Mouse (Mus musculus): ENCODE measurements around the gene Ppp6r2. TPM values are rescaled to one million over a fixed set of nuclear protein-coding genes. Genes with fewer than 3 reads are reported as not detected.

Gene Ppp6r2
- polyA plus RNA-seq, 1 experiment from 2014 or later, result 22.7 TPM

DNA sequence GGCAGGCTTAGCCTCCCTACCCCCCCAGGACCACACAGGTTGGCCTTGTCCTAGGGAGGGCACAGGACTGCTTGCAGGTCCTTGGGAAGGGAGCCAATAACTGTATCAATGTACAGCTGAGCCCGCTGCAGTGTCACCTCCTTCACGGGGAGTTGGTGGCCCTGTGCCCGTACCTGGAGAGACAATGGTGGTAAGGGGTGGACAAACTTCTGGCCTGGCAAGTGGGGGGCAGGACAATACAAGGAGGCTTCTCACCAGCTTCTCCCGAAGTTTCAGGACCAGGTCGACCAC is 26.5 kb upstream of the Ppp6r2 start:
- Histone ChIP-seq H3K27me3 (ENCODE audit: control insufficient read depth, insufficient read depth, low read length) (no peaks in the 10 kb centered on the region), H3K4me1 (ENCODE audit: control insufficient read depth, insufficient read depth, low read length) (peaks cover 16% of the 10 kb centered on the region; the same call in 1 of the 2 replicates), H3K27ac (replicated peaks; ENCODE audit: low read depth, low read length) (no peak overlapping the region), H3K9me3 (ENCODE audit: control insufficient read depth, low read length) (no peaks in the 10 kb centered on the region), H3K9ac (ENCODE audit: low read length) (no peak overlapping the region), H3K4me3 (ENCODE audit: low read depth, low read length) (no peak overlapping the region), H3K4me2 (ENCODE audit: low read depth, severe bottlenecking) (no peak overlapping the region), H3K36me3 (ENCODE audit: control insufficient read depth, insufficient read depth, low read length) (no peaks in the 10 kb centered on the region)
- WGBS, result 87% methylated on average over 5 of the region's 5 CpGs
- ATAC-seq (ENCODE audit: insufficient number of reproducible peaks, low FRiP score, low TSS enrichment, low read depth) (no peak), DNase-seq (ENCODE audit: low spot score) (no peak)

DNA sequence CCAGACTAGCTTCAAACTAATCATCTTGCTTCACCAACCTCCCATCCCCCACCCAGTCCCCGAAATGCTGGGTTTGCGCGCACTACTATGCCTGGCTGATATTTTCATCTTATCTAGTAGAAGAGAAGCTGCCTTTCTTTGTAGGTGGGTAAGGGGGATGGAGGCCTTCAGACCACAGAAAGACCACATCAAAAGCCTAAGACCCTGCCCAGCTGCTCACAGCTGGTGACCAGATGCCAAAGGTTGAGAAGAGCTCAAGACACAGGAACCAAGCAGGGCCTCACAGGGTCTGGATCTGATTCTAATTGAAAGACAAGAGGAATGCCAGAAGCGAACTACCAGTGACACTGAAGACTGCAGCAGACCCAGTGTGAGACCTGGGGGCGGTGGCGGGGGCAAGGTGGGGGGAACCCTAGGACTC is 16.1 kb upstream of the Ppp6r2 start:
- DNase-seq (ENCODE audit: low spot score), result peak; percentile 74
- Histone ChIP-seq H3K27ac (replicated peaks; ENCODE audit: low read depth, low read length) (peak overlapping the region; percentile 92), H3K27me3 (ENCODE audit: control insufficient read depth, insufficient read depth, low read length) (no peaks in the 10 kb centered on the region), H3K36me3 (ENCODE audit: control insufficient read depth, insufficient read depth, low read length) (no peaks in the 10 kb centered on the region), H3K4me1 (ENCODE audit: control insufficient read depth, insufficient read depth, low read length) (no peaks in the 10 kb centered on the region), H3K9ac (ENCODE audit: low read length) (peak overlapping the region; percentile 86), H3K4me2 (ENCODE audit: low read depth, severe bottlenecking) (peak overlapping the region; percentile 66), H3K9me3 (ENCODE audit: control insufficient read depth, low read length) (no peaks in the 10 kb centered on the region), H3K4me3 (ENCODE audit: low read depth, low read length) (peak overlapping the region; percentile 60)
- no peak; the same call in 1 of the 2 replicates for ATAC-seq (ENCODE audit: insufficient number of reproducible peaks, low FRiP score, low TSS enrichment, low read depth)
- 14% methylated on average over 6 of the region's 6 CpGs for WGBS

DNA sequence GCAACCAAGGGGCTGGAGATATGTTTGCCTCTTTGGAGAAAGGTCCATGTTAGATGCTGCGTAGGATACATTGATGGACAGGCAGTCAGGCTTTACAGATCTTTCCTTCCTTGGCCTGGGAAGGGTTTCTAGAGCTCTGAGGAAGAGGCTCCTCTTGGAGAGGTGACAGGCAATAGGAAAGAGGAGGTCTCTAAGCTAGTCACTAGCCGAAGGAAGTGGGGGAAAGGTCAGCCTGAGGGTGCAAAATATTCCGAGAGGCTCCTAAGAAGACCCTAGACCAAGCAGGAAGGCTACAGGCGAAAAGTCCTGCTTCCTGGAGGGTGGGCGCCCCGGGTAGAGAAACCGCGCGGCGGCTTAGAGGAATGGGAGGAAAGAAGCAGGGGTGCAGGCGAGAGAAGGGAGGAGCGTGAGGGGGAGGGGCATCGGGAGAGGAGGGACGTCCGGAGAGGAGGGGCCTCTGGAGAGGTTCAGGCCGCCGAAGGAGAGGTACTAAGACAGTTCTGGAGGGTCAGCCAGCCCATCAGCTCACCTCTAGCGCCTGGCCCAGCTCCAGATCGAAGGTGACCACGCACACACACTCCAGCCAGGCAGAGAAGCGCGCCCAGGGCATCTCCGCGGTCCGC is 15.6 kb upstream of the Ppp6r2 start:
- peak overlapping the region; percentile 60 for H3K4me3 ChIP-seq (ENCODE audit: low read depth, low read length)
- H3K9ac ChIP-seq (ENCODE audit: low read length), result peak overlapping the region; percentile 86
- H3K27ac ChIP-seq (replicated peaks; ENCODE audit: low read depth, low read length), result peak overlapping the region; percentile 92
- DNase-seq (ENCODE audit: low spot score) (peak; percentile 92), ATAC-seq (ENCODE audit: insufficient number of reproducible peaks, low FRiP score, low TSS enrichment, low read depth) (peak; percentile 89)
- no peaks in the 10 kb centered on the region for H3K9me3 ChIP-seq (ENCODE audit: control insufficient read depth, low read length)
- no peaks in the 10 kb centered on the region for H3K36me3 ChIP-seq (ENCODE audit: control insufficient read depth, insufficient read depth, low read length)
- H3K27me3 ChIP-seq (ENCODE audit: control insufficient read depth, insufficient read depth, low read length), result no peaks in the 10 kb centered on the region
- H3K4me1 ChIP-seq (ENCODE audit: control insufficient read depth, insufficient read depth, low read length), result no peaks in the 10 kb centered on the region
- peak overlapping the region; percentile 66 for H3K4me2 ChIP-seq (ENCODE audit: low read depth, severe bottlenecking)
- WGBS, result under 1% methylated on average over 25 of the region's 25 CpGs

DNA sequence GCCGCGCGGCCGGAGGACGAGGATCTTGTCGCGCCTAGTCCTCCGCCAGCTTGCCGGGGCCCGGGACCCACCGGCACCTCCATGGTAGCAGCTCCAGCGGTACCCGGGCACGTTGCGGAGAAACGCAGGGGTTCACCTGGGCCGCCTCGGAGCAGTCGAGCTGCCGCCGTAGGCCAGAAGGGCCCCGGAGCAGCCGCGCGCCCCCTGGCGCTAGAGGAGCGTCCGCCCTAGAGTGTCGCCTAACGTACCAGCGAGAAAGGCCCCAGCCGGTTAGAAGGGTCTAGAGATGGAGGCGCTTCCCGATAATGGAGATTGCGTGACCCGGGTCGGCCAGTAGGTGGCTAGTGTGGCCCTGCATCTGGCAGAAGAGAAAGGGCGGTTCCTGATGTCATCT is 15.0 kb upstream of the Ppp6r2 start, which contains the start of gene Dennd6b:
Dennd6b (minus strand) TSS at position 184 of the 394 bp plus-strand sequence.
- Histone ChIP-seq H3K27me3 (ENCODE audit: control insufficient read depth, insufficient read depth, low read length) (no peaks in the 10 kb centered on the region), H3K9me3 (ENCODE audit: control insufficient read depth, low read length) (no peaks in the 10 kb centered on the region), H3K4me3 (ENCODE audit: low read depth, low read length) (peak within 1 kb of the TSS; percentile 60), H3K9ac (ENCODE audit: low read length) (peak within 1 kb of the TSS; percentile 86), H3K4me2 (ENCODE audit: low read depth, severe bottlenecking) (peak within 1 kb of the TSS; percentile 66), H3K36me3 (ENCODE audit: control insufficient read depth, insufficient read depth, low read length) (no peaks in the 10 kb centered on the region), H3K4me1 (ENCODE audit: control insufficient read depth, insufficient read depth, low read length) (no peaks in the 10 kb centered on the region), H3K27ac (replicated peaks; ENCODE audit: low read depth, low read length) (peak within 1 kb of the TSS; percentile 92)
- under 1% methylated on average over 36 of the region's 38 CpGs for WGBS
- ATAC-seq (ENCODE audit: insufficient number of reproducible peaks, low FRiP score, low TSS enrichment, low read depth) (peak; percentile 97), DNase-seq (ENCODE audit: low spot score) (peak; percentile 98)

DNA sequence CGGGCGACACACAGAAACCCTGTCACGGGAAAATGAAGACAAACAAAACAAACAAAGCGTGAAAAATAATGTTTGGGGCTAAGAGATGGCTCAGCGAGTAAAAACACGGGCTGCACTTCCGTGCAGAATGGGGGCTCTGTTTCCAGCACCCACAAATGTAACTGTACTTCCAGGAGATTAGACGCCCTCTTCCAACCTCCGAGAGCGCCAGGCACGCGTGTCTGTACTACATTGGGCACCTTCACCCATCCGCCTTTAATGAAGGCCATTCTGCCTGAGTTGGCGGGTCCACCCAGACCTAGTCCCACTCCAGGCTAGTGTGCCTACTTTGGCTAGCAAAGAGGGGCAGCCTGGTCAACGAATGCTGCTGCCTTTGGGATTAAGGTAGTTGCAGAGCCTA is 14.3 kb upstream of the Ppp6r2 start:
- 80% methylated on average over 15 of the region's 15 CpGs for WGBS
- peak overlapping the region; percentile 66 for H3K4me2 ChIP-seq (ENCODE audit: low read depth, severe bottlenecking)
- no peak for ATAC-seq (ENCODE audit: insufficient number of reproducible peaks, low FRiP score, low TSS enrichment, low read depth)
- no peak overlapping the region for H3K9ac ChIP-seq (ENCODE audit: low read length)
- no peak for DNase-seq (ENCODE audit: low spot score)
- no peaks in the 10 kb centered on the region for H3K27me3 ChIP-seq (ENCODE audit: control insufficient read depth, insufficient read depth, low read length)
- no peaks in the 10 kb centered on the region for H3K36me3 ChIP-seq (ENCODE audit: control insufficient read depth, insufficient read depth, low read length)
- no peak overlapping the region for H3K27ac ChIP-seq (replicated peaks; ENCODE audit: low read depth, low read length)
- H3K9me3 ChIP-seq (ENCODE audit: control insufficient read depth, low read length), result no peaks in the 10 kb centered on the region
- H3K4me3 ChIP-seq (ENCODE audit: low read depth, low read length), result peak overlapping the region; percentile 60
- H3K4me1 ChIP-seq (ENCODE audit: control insufficient read depth, insufficient read depth, low read length), result no peaks in the 10 kb centered on the region

DNA sequence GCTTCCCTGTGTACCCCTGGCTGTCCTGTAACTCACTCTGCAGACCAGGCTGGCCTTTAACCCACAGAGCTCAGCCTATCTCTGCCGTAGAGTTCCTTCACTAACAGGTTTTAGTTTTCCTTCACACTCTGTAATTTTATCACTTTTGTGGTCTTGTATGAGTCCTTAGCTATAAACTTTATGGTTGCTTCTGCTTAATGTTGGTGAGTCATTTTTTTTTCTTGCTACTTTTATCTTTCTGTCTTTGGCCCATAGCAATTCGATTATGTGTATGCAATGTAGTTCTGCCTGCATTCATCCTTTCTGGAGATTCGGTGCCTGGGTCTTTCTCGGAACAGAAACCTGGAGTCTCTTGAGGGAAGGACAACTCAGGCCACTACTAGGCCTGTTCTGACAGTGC is 3.9 kb upstream of the Ppp6r2 start:
- no peak overlapping the region for H3K4me2 ChIP-seq (ENCODE audit: low read depth, severe bottlenecking)
- ATAC-seq (ENCODE audit: insufficient number of reproducible peaks, low FRiP score, low TSS enrichment, low read depth), result no peak

DNA sequence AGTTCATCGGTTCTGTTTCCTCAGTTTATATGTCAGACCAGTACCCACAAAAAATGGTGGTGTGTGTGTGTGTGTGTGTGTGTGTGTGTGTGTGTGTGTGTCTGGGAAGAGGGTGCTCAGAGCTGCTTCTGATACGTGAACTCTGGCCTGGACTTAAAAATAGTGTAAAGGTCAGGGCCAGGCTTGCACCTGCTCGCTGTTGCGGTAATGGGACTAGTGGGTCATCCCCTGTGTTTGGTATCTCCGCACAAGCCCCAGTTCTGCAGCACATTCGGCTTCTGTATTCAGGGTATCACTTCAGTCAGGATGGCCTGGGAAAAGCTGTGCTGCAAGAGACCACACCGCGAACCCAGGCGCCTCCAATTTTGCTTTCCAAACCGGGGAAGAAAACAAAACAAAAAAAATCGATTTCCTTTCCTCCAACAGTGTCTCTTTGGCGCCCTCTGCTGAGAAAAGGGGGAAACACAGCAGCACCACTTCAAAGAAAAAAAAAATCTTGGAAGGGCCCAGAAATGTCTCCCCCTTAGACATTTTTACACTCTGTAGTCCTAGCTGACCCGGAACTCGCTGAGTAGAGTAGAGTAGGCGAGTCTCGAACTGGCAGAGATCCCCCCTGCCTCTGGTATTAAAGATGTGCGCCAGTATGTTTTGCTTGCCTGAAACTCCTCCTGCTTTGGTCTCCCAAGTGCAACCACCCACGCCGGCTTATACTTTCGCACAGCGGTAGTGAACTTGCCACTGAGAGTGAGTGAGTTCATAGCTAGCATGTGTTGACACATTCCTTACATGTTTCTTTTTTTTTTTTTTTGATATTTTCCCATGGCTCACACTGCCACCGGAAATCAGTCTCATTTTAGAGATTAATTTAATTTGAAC is 1.2 kb upstream of the Ppp6r2 start:
- Histone ChIP-seq H3K27me3 (ENCODE audit: control insufficient read depth, insufficient read depth, low read length) (no peaks in the 10 kb centered on the region), H3K9ac (ENCODE audit: low read length) (peak overlapping the region; percentile 40; the same call in 1 of the 2 replicates), H3K4me2 (ENCODE audit: low read depth, severe bottlenecking) (peak overlapping the region; percentile 41; the same call in 1 of the 2 replicates), H3K4me1 (ENCODE audit: control insufficient read depth, insufficient read depth, low read length) (no peaks in the 10 kb centered on the region), H3K36me3 (ENCODE audit: control insufficient read depth, insufficient read depth, low read length) (no peaks in the 10 kb centered on the region), H3K9me3 (ENCODE audit: control insufficient read depth, low read length) (no peaks in the 10 kb centered on the region), H3K4me3 (ENCODE audit: low read depth, low read length) (0 out of 2 replicates have a peak overlapping the region, but pooled peaks have one; percentile 6), H3K27ac (replicated peaks; ENCODE audit: low read depth, low read length) (no peak overlapping the region)
- WGBS, result 25% methylated on average over 22 of the region's 22 CpGs
- no peak for ATAC-seq (ENCODE audit: insufficient number of reproducible peaks, low FRiP score, low TSS enrichment, low read depth)
- DNase-seq (ENCODE audit: low spot score), result peak; percentile 93

More for the DNA sequence above, 3.9 kb upstream of the Ppp6r2 start:
- H3K27ac ChIP-seq (replicated peaks; ENCODE audit: low read depth, low read length), result no peak overlapping the region
- no peak overlapping the region for H3K9ac ChIP-seq (ENCODE audit: low read length)
- no peaks in the 10 kb centered on the region for H3K9me3 ChIP-seq (ENCODE audit: control insufficient read depth, low read length)
- H3K4me3 ChIP-seq (ENCODE audit: low read depth, low read length), result no peak overlapping the region
- no peaks in the 10 kb centered on the region for H3K36me3 ChIP-seq (ENCODE audit: control insufficient read depth, insufficient read depth, low read length)
- 90% methylated on average over 4 of the region's 4 CpGs for WGBS
- no peaks in the 10 kb centered on the region for H3K27me3 ChIP-seq (ENCODE audit: control insufficient read depth, insufficient read depth, low read length)
- no peaks in the 10 kb centered on the region for H3K4me1 ChIP-seq (ENCODE audit: control insufficient read depth, insufficient read depth, low read length)
- no peak for DNase-seq (ENCODE audit: low spot score)

DNA sequence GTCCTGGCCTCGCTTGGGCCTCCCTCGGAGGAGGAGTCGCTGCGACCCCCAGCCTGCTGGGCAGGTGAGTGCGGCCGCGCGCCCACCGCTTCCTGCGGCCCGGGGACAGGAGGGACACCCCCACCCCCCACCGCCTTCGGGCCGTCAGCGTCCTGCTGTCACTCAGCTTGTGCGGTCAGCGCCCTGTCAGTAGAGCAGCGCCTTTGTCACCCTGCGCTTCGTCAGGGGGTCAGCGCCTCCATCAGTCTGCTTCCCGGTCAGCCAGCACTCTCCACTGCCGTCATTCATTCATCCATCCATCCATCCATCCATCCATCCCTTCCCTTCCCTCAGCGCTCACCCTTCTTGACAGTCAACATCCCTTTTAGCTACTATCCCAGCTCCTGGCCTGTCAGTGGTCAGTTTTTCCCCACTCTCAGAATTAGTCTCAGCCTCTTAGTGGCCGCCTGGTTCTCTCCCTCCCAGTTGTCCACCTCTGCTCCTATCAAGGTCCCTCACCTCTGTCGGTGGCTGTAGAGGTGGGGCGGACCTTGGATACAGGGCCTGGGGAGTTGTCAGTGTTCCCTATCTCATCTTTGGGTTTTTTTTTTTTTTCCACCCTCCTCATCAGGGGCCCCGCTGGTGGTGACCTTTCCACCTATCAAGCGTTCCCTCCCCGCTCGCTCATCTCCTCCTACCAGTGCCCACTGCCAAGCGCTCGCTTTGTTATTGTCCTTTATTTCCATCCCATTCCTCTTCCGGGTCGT is 536 bp downstream of the Ppp6r2 start:
- H3K27ac ChIP-seq (replicated peaks; ENCODE audit: low read depth, low read length), result peak overlapping the region; percentile 73
- ATAC-seq (ENCODE audit: insufficient number of reproducible peaks, low FRiP score, low TSS enrichment, low read depth) (peak; percentile 68), DNase-seq (ENCODE audit: low spot score) (no peak)
- peaks cover 3% of the 10 kb centered on the region; the same call in 1 of the 2 replicates for H3K36me3 ChIP-seq (ENCODE audit: control insufficient read depth, insufficient read depth, low read length)
- H3K27me3 ChIP-seq (ENCODE audit: control insufficient read depth, insufficient read depth, low read length), result no peaks in the 10 kb centered on the region
- no peaks in the 10 kb centered on the region for H3K4me1 ChIP-seq (ENCODE audit: control insufficient read depth, insufficient read depth, low read length)
- H3K4me3 ChIP-seq (ENCODE audit: low read depth, low read length), result peak overlapping the region; percentile 93
- 2% methylated on average over 35 of the region's 35 CpGs for WGBS
- H3K4me2 ChIP-seq (ENCODE audit: low read depth, severe bottlenecking), result peak overlapping the region; percentile 85
- H3K9me3 ChIP-seq (ENCODE audit: control insufficient read depth, low read length), result no peaks in the 10 kb centered on the region
- peak overlapping the region; percentile 97 for H3K9ac ChIP-seq (ENCODE audit: low read length)

Data from limb, embryonic 11.5 days (tissue).